Mouse (Mus musculus) cerebellum, adult 2 months (tissue): ENCODE measurements around the gene Chrna9. TPM values are rescaled to one million over a fixed set of nuclear protein-coding genes. Genes with fewer than 3 reads are reported as not detected.
A peak's percentile ranks its signal among the peaks of the same experiment; 100 is the strongest.

Source experiments
- DNase-seq, 2 experiments: peaks; one replicate each; pipeline ENCODE4 v3.0.0; 2021
- H3K27ac ChIP-seq: fragments of 200-500 bp; 2 replicates; pipeline ENCODE4 v1.5.1; 2012; ENCODE audit warnings: low read length, control low read depth, inconsistent platforms; ENCODE audit not compliant: insufficient read depth
- H3K27me3 ChIP-seq: fragments of 200-500 bp; 2 replicates; pipeline ENCODE4 v1.6.1; 2012; ENCODE audit warnings: inconsistent platforms, mild to moderate bottlenecking, low read length, moderate library complexity; ENCODE audit not compliant: control insufficient read depth, insufficient read depth
- H3K4me1 ChIP-seq: fragments of 200-500 bp; 2 replicates; pipeline ENCODE4 v1.6.1; 2011; ENCODE audit warnings: low read length; ENCODE audit not compliant: control insufficient read depth, insufficient read depth
- H3K4me3 ChIP-seq: fragments of 200-500 bp; replicated peaks from 2 replicates; pipeline ENCODE3; 2011; ENCODE audit warnings: mild to moderate bottlenecking, low read depth, low read length, control low read depth; ENCODE audit not compliant: insufficient read depth
- CTCF ChIP-seq: fragments of 200-500 bp; IDR thresholded peaks from 2 replicates; pipeline ENCODE4 v1.5.1; 2011; ENCODE audit warnings: low read depth, mild to moderate bottlenecking, control low read depth, low read length, moderate library complexity, borderline replicate concordance; ENCODE audit not compliant: insufficient read depth
- POLR2A ChIP-seq: fragments of 200-500 bp; IDR thresholded peaks from 2 replicates; pipeline ENCODE4 v1.6.1; 2011; ENCODE audit warnings: low read length, control low read depth, borderline replicate concordance; ENCODE audit not compliant: insufficient read depth
- WGBS: fragments of 180-500 bp; shearing (Covaris S2); methylation state at CpG from one replicate; pipeline ENCODE4 v1.1.7; 2018; 5-methylcytosine and 5-hydroxymethylcytosine counted together
- polyA plus RNA-seq: library from polyadenylated mRNA; depleted of rRNA; stranded (reverse); fragments of >200 nt; gene quantifications from 2 replicates; pipeline ENCODE4 v1.2.3, GENCODE M21; 2012

The Chrna9 gene
- polyA plus RNA-seq, 1 experiment, result not detected

GRCm38 (mm10) chr5:65994643-65995042 is 59.9 kb downstream of the Chrna9 start:
- WGBS, result 72% methylated on average over 6 of the region's 6 CpGs
- Histone ChIP-seq H3K27me3 (no peaks in the 10 kb centered on the region), H3K4me1 (no peaks in the 10 kb centered on the region), H3K4me3 (no peak overlapping the region), H3K27ac (no peak overlapping the region)
- DNase-seq, result peak in 1 of 2 experiments; percentile 3
- TF ChIP-seq POLR2A, result no peak
- no peak for TF ChIP-seq CTCF

- no peak overlapping the region for H3K27ac ChIP-seq
- H3K4me3 ChIP-seq, result no peak overlapping the region
- H3K27me3 ChIP-seq, result no peaks in the 10 kb centered on the region
- DNase-seq, result no peak
- H3K4me1 ChIP-seq, result no peaks in the 10 kb centered on the region
- TF ChIP-seq CTCF (no peak), POLR2A (no peak)
These were observed 63.1 kb downstream of the Chrna9 start for GRCm38 (mm10) chr5:65997813-65998212.

DNA sequence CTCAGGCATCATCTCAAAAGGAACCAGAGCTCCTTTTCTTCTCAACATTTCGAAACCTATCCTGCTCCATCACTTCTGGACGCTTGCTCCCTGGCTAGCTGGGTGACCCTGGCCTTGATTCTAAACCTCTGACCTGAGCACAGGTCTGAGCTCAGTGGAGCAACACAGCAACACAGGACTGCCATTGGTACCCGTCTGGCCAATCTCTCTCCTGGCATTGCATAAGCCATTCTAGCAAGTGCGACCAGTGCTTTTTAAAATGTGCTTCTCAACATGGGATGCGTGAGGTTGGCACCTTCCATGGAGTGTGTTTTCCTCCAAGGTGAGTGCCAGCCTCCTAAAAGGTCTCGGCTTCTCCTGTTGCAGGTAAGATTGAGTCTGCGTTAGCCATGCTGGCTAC is 64.4 kb downstream of the Chrna9 start:
- TF ChIP-seq POLR2A (no peak), CTCF (no peak)
- WGBS, result 75% methylated on average over 7 of the region's 7 CpGs
- no peak overlapping the region for H3K27ac ChIP-seq
- no peaks in the 10 kb centered on the region for H3K27me3 ChIP-seq
- no peak overlapping the region for H3K4me3 ChIP-seq
- DNase-seq, result no peak
- H3K4me1 ChIP-seq, result no peaks in the 10 kb centered on the region

GRCm38 (mm10) chr5:66000074-66000473 is 65.4 kb downstream of the Chrna9 start:
- peak in 1 of 2 experiments; percentile 4 for DNase-seq
- no peak for TF ChIP-seq CTCF
- no peaks in the 10 kb centered on the region for H3K27me3 ChIP-seq
- no peak overlapping the region for H3K27ac ChIP-seq
- H3K4me1 ChIP-seq, result no peaks in the 10 kb centered on the region
- no peak overlapping the region for H3K4me3 ChIP-seq
- WGBS, result 26% methylated on average over 7 of the region's 7 CpGs

DNA sequence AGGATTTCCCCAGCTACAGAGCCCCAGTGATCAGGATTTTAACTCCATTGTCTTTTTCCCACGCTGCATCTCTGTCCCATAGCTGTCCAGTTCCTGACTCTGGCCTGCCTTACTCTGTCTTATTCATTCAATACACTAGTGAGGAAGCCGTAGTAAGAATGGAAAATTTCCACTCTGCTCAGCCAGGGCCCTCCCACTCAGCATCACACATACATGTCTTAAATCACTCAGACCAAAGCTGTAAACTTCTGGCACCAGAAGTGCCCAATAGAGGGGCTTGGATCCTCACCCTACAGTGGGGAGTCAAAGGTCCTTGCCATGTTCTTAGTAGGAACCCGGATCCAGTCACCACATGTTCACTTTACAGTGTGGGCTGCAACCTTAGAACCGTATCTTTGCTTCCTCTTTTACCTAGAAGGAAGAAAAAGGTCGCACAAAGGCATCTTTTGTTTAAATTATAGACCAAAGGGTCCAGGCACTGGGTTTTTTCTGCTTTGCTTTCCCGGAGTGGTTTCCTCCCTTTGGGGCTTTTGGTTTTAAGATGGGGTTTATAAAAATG is 65.9 kb downstream of the Chrna9 start:
- H3K4me3 ChIP-seq, result no peak overlapping the region
- TF ChIP-seq CTCF (no peak), POLR2A (no peak)
- no peak for DNase-seq
- no peaks in the 10 kb centered on the region for H3K4me1 ChIP-seq
- H3K27me3 ChIP-seq, result no peaks in the 10 kb centered on the region
- no peak overlapping the region for H3K27ac ChIP-seq
- 72% methylated on average over 6 of the region's 6 CpGs for WGBS

GRCm38 (mm10) chr5:66001232-66001631 is 66.5 kb downstream of the Chrna9 start:
- DNase-seq, result no peak
- TF ChIP-seq POLR2A (no peak), CTCF (no peak)
- Histone ChIP-seq H3K27me3 (no peaks in the 10 kb centered on the region), H3K4me3 (no peak overlapping the region), H3K27ac (no peak overlapping the region), H3K4me1 (no peaks in the 10 kb centered on the region)
- WGBS, result 77% methylated on average over 5 of the region's 5 CpGs

DNA sequence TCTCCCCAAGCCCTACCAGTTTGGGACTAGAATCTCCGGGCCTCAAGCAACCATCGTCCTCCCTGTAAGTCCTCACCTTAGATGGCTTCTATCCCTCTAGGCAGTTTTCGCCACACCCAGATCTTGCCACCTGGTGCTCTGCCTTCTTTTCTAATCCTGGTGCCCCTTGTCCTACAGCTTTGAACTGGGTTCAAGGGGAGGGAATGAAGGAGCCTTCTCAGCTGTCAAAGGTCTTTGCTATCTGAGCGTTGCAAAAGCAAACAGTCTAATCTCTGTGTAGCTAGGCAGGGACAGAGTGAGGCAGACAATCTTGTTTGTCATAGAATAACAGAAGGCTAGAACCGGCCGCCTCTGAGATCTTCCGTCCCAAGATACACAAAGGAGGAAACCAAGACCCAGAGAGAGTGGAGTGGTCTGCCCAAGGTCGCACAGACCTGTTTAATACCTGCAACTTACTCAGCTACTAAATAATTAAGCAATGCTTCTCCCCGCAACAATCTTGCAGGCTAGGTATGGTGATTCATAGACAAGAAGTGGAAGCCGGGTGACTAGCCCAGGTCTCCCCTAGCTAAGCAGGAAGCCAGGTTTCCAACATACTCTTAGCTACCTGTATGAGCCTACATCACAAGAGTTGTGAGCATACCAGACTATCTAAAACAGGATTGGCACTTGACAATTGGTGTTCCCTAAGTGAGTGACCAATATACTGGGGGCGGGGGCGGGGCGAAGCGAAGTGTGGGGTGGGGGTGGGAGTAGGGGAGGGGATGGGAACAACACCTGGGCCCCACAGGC is 69.6 kb downstream of the Chrna9 start, which contains the start of gene 9130230L23Rik:
Gene 9130230L23Rik (minus strand): TSS at position 152 of the 792 bp plus-strand sequence.
- no peak within 1 kb of the TSS for H3K27ac ChIP-seq
- no peak for TF ChIP-seq CTCF
- TF ChIP-seq POLR2A, result no peak
- H3K4me1 ChIP-seq, result no peaks in the 10 kb centered on the region
- H3K4me3 ChIP-seq, result no peak within 1 kb of the TSS
- 80% methylated on average over 14 of the region's 14 CpGs for WGBS
- no peak for DNase-seq
- no peaks in the 10 kb centered on the region for H3K27me3 ChIP-seq
